Mouse (Mus musculus): Measurements from ENCODE around the gene Strbp. TPM values are rescaled to one million over a fixed set of nuclear protein-coding genes. Genes with fewer than 3 reads are reported as not detected.

Gene Strbp
- polyA plus RNA-seq, 1 experiment, result 4.8 TPM

DNA sequence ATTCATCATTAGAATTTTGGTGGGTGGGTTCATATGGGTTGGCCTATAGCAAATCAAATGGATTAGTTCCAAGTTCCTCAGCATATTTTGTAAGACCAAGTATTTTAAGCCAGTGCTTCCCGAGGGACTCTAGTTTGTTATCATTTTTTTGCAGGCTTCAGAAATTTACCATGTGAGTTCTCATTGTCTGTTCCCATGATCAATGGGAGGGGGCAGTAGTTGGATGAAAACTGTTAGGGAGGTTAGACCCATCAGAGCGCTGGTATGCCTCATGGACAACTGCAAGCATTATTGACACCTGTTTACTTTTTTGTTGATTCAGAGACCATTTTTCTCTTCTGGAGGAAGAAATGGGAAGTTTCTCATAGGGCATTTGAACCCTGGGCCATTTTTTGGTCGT lies 172.0 kb downstream of the Strbp start:
- DNase-seq (ENCODE audit: low read depth in 1 of 2, low spot score in 2 of 2), result no peak
- WGBS, result 83% methylated on average over 3 of the region's 3 CpGs
- Histone ChIP-seq H3K27ac (ENCODE audit: insufficient read depth, low read length) (no peak overlapping the region), H3K4me1 (ENCODE audit: control insufficient read depth, insufficient read depth, insufficient read length) (no peaks in the 10 kb centered on the region), H3K27me3 (ENCODE audit: control insufficient read depth, insufficient read depth, low read length) (no peaks in the 10 kb centered on the region), H3K4me3 (ENCODE audit: extremely low read depth, insufficient read depth, insufficient read length) (no peak overlapping the region), H3K36me3 (ENCODE audit: control insufficient read depth, insufficient read depth, low read length) (peaks cover 5% of the 10 kb centered on the region)
- TF ChIP-seq CTCF (IDR thresholded peaks at IDR 0.05; ENCODE audit: extremely low read depth, insufficient read depth, insufficient read length, insufficient replicate concordance) (no peak), POLR2A (IDR thresholded peaks at IDR 0.05; ENCODE audit: low read depth, low read length) (no peak)

DNA sequence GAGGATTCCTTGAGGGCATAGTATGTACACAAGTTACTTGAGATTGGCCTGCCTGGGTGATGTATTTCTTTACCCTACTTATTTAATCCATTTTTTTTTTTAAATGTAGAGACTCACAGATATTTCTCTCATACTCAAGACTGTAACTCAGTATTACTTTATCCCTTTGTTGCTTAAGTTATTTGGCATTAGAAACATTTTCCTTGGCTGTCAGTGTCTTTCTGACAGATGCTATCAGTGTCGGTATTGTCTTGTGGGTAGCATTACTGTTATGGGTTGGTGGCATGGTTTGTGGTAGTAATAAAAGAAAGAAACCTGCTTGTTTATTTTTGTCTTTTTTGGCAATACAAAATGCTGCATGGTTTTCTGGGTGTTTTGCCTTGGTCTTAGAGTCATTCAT lies 172.9 kb downstream of the Strbp start:
- Histone ChIP-seq H3K36me3 (ENCODE audit: control insufficient read depth, insufficient read depth, low read length) (peaks cover 5% of the 10 kb centered on the region), H3K27me3 (ENCODE audit: control insufficient read depth, insufficient read depth, low read length) (no peaks in the 10 kb centered on the region), H3K4me1 (ENCODE audit: control insufficient read depth, insufficient read depth, insufficient read length) (no peaks in the 10 kb centered on the region), H3K4me3 (ENCODE audit: extremely low read depth, insufficient read depth, insufficient read length) (no peak overlapping the region), H3K27ac (ENCODE audit: insufficient read depth, low read length) (no peak overlapping the region)
- WGBS, result 95% methylated on average over 1 of the region's 1 CpGs
- no peak for DNase-seq (ENCODE audit: low read depth in 1 of 2, low spot score in 2 of 2)
- TF ChIP-seq POLR2A (IDR thresholded peaks at IDR 0.05; ENCODE audit: low read depth, low read length) (no peak), CTCF (IDR thresholded peaks at IDR 0.05; ENCODE audit: extremely low read depth, insufficient read depth, insufficient read length, insufficient replicate concordance) (no peak)

DNA sequence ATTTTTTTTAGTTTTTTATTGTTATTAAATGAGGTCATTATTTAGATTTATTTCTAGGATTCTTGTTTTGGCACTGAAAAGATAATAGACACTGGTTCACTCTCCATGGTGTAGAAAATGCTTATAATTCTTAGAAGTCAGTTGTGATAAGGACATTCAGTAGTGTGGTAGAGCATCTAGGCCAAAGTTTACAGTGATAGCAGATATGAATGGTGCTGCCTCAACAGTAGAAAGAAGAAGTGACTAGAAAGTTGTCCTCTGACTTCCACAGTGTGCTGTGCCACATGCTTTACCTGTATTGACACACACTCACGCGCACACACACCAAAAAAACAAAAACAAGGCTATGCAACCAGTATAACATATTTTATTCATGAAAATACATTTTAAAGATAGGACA lies 174.3 kb downstream of the Strbp start:
- H3K4me1 ChIP-seq (ENCODE audit: control insufficient read depth, insufficient read depth, insufficient read length), result no peaks in the 10 kb centered on the region
- no peak for DNase-seq (ENCODE audit: low read depth in 1 of 2, low spot score in 2 of 2)
- no peak overlapping the region for H3K4me3 ChIP-seq (ENCODE audit: extremely low read depth, insufficient read depth, insufficient read length)
- 96% methylated on average over 2 of the region's 2 CpGs for WGBS
- no peaks in the 10 kb centered on the region for H3K27me3 ChIP-seq (ENCODE audit: control insufficient read depth, insufficient read depth, low read length)
- no peak overlapping the region for H3K27ac ChIP-seq (ENCODE audit: insufficient read depth, low read length)
- TF ChIP-seq POLR2A (IDR thresholded peaks at IDR 0.05; ENCODE audit: low read depth, low read length) (no peak), CTCF (IDR thresholded peaks at IDR 0.05; ENCODE audit: extremely low read depth, insufficient read depth, insufficient read length, insufficient replicate concordance) (no peak)
- H3K36me3 ChIP-seq (ENCODE audit: control insufficient read depth, insufficient read depth, low read length), result peaks cover 4% of the 10 kb centered on the region

DNA sequence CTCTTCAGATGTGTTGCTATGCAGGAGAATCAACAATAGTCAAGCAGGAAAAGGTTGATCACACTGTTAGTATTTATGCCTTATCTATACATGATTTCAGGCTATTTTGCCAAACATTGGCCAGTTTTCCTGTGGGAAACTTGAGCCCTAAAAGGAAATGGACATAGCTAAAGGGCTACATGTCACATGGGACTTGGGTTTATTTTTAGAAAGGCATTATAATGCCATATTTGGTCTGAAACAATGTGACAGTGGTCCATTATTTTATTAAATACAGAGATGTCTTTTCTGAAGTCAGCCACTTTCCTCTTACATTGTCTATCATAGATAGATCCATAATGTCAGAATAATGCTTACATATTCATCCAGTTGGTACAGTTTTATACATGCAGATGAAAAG lies 176.1 kb downstream of the Strbp start:
- H3K36me3 ChIP-seq (ENCODE audit: control insufficient read depth, insufficient read depth, low read length), result 0 out of 2 replicates have a peak, but pooled peaks cover 2% of the 10 kb centered on the region
- DNase-seq (ENCODE audit: low read depth in 1 of 2, low spot score in 2 of 2), result no peak
- TF ChIP-seq POLR2A (IDR thresholded peaks at IDR 0.05; ENCODE audit: low read depth, low read length), result no peak
- no peak for TF ChIP-seq CTCF (IDR thresholded peaks at IDR 0.05; ENCODE audit: extremely low read depth, insufficient read depth, insufficient read length, insufficient replicate concordance)
- H3K27ac ChIP-seq (ENCODE audit: insufficient read depth, low read length), result no peak overlapping the region
- H3K4me3 ChIP-seq (ENCODE audit: extremely low read depth, insufficient read depth, insufficient read length), result no peak overlapping the region
- no peaks in the 10 kb centered on the region for H3K4me1 ChIP-seq (ENCODE audit: control insufficient read depth, insufficient read depth, insufficient read length)
- H3K27me3 ChIP-seq (ENCODE audit: control insufficient read depth, insufficient read depth, low read length), result no peaks in the 10 kb centered on the region

DNA sequence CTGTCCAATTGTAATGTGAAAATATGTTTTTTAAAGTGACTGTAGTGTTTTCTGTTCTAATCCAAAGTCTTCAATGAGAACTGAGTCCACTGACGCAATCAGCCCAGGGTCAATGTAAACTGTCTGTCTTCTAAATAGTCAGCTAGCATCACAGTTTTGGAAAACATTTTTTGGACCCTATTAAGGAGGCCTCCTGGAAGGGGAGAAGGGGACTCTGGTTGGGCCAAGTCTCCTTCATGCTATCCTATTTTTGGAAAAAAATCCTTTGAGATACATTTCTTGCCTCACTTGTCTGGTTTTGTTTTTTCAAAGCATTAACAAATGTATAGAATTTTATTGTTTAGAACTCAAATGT lies 184.4 kb downstream of the Strbp start:
- WGBS, result 92% methylated on average over 1 of the region's 1 CpGs
- DNase-seq (ENCODE audit: low read depth in 1 of 2, low spot score in 2 of 2), result no peak
- Histone ChIP-seq H3K4me3 (ENCODE audit: extremely low read depth, insufficient read depth, insufficient read length) (no peak overlapping the region), H3K36me3 (ENCODE audit: control insufficient read depth, insufficient read depth, low read length) (peaks cover 3% of the 10 kb centered on the region; the same call in 1 of the 2 replicates), H3K27ac (ENCODE audit: insufficient read depth, low read length) (no peak overlapping the region), H3K4me1 (ENCODE audit: control insufficient read depth, insufficient read depth, insufficient read length) (no peaks in the 10 kb centered on the region), H3K27me3 (ENCODE audit: control insufficient read depth, insufficient read depth, low read length) (no peaks in the 10 kb centered on the region)
- TF ChIP-seq CTCF (IDR thresholded peaks at IDR 0.05; ENCODE audit: extremely low read depth, insufficient read depth, insufficient read length, insufficient replicate concordance) (no peak), POLR2A (IDR thresholded peaks at IDR 0.05; ENCODE audit: low read depth, low read length) (no peak)

DNA sequence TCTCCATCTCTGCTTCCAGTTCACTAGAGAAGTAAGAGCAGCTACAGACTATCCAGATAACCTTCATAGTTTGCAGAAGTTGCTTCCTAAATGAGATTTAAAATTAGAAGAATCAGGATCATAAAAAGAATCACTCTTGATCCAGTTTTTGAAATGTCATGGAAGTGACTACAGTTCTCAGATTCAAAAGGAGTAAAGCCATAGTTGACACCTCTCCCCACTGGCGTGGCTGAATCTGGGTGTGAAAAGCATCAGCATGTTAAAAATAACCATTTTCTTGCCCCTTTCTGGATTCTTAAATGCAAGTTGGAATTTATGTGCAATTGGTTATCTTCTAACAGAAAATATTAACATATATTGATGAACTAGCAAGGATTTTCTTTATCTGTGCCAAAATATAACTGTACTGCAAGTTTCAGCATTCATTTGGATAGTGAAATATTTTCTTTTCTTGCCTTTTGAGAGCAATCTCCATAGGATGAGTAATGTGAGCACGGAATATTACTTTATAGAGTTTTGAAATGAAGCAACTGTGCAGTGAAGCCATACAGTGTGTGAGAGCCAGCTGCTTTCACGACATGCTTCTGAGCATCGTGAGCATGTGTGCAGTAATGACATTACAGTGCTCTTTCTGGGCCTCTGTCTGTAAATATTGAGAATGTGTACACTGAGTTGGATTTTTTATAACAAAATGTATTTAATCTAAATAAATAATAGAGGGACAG lies 184.9 kb downstream of the Strbp start:
- Histone ChIP-seq H3K27me3 (ENCODE audit: control insufficient read depth, insufficient read depth, low read length) (no peaks in the 10 kb centered on the region), H3K27ac (ENCODE audit: insufficient read depth, low read length) (no peak overlapping the region), H3K4me1 (ENCODE audit: control insufficient read depth, insufficient read depth, insufficient read length) (no peaks in the 10 kb centered on the region), H3K4me3 (ENCODE audit: extremely low read depth, insufficient read depth, insufficient read length) (no peak overlapping the region), H3K36me3 (ENCODE audit: control insufficient read depth, insufficient read depth, low read length) (peaks cover 3% of the 10 kb centered on the region; the same call in 1 of the 2 replicates)
- no peak for TF ChIP-seq CTCF (IDR thresholded peaks at IDR 0.05; ENCODE audit: extremely low read depth, insufficient read depth, insufficient read length, insufficient replicate concordance)
- no peak for TF ChIP-seq POLR2A (IDR thresholded peaks at IDR 0.05; ENCODE audit: low read depth, low read length)
- WGBS, result 92% methylated on average over 4 of the region's 4 CpGs
- DNase-seq (ENCODE audit: low read depth in 1 of 2, low spot score in 2 of 2), result no peak

DNA sequence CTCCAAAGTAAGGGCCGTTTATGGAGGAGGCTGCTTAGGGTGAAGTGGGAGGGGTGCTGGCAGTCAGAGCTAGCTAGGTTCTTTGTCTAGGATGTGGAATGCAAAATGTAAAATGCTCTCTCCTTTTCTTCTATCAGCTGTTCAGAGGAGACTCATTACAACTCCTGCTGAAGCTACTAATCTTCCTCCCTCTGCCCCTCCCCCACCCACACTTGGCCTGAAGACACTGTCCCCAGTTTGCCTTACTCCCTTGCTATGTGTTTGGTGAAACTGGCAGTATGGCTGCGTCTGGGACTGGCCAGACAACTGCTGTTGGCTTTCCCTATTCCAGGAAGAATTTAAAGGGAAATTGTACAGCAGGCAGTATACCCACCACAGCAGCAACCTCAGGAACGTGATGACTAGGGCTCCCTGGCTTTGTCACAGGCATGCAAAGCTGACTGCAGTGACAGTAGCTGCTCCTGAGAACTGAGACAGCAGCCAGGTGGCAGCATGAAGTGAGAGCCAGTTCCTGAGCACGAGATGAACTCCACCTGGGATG lies 186.7 kb downstream of the Strbp start:
- Histone ChIP-seq H3K36me3 (ENCODE audit: control insufficient read depth, insufficient read depth, low read length) (peaks cover 2% of the 10 kb centered on the region; the same call in 1 of the 2 replicates), H3K4me3 (ENCODE audit: extremely low read depth, insufficient read depth, insufficient read length) (no peak overlapping the region), H3K27me3 (ENCODE audit: control insufficient read depth, insufficient read depth, low read length) (no peaks in the 10 kb centered on the region), H3K4me1 (ENCODE audit: control insufficient read depth, insufficient read depth, insufficient read length) (no peaks in the 10 kb centered on the region), H3K27ac (ENCODE audit: insufficient read depth, low read length) (no peak overlapping the region)
- 87% methylated on average over 4 of the region's 4 CpGs for WGBS
- TF ChIP-seq CTCF (IDR thresholded peaks at IDR 0.05; ENCODE audit: extremely low read depth, insufficient read depth, insufficient read length, insufficient replicate concordance) (no peak), POLR2A (IDR thresholded peaks at IDR 0.05; ENCODE audit: low read depth, low read length) (no peak)
- DNase-seq (ENCODE audit: low read depth in 1 of 2, low spot score in 2 of 2), result no peak
